Mouse (Mus musculus): ENCODE measurements at regions not wholly inside any gene's neighbourhood (a gene's known extent, or its start where the extent isn't known, plus 50 kb on each side); places are given as distances from the start of the nearest gene placed in this dataset.

- TF ChIP-seq EP300 (optimal IDR thresholded peaks at IDR 0.05) (no peak), CTCF (IDR thresholded peaks at IDR 0.05; ENCODE audit: low read depth) (no peak)
Observed at GRCm38 (mm10) chr11:24306101-24306500, 228.2 kb downstream of the Bcl11a start.

All from stomach, postnatal 0 days (tissue).